Mouse (Mus musculus) spleen, postnatal 36 days (tissue): ENCODE measurements around the gene Atg2a.
A peak's percentile ranks its signal among the peaks of the same experiment; 100 is the strongest.

Experiments used
- DNase-seq, 2 experiments: peaks; one replicate each; pipeline ENCODE4 v3.0.0; 2022; ENCODE audit warnings: low spot score in 2 of 2, mixed read lengths in 1 of 2

Atg2a gene

GRCm38 (mm10) chr19:6241274-6242107 is at the start of gene Atg2a:
Gene Atg2a (plus strand): TSS chr19:6241668.
- peak; percentile 99 to 100 for DNase-seq

- no peak for DNase-seq
Observed at GRCm38 (mm10) chr19:6204265-6204664, 37.2 kb upstream of the Atg2a start.

- no peak for DNase-seq
Observed at GRCm38 (mm10) chr19:6206716-6207115, 34.8 kb upstream of the Atg2a start.

GRCm38 (mm10) chr19:6216046-6216705 is 25.3 kb upstream of the Atg2a start:
- DNase-seq = no peak

- no peak for DNase-seq
Observed at GRCm38 (mm10) chr19:6218606-6219005, 22.9 kb upstream of the Atg2a start.

GRCm38 (mm10) chr19:6226135-6226534 is 15.3 kb upstream of the Atg2a start, which contains the start of gene Gpha2:
Gene Gpha2 (plus strand): TSS chr19:6226380.
- no peak for DNase-seq

GRCm38 (mm10) chr19:6226763-6227162 is 14.7 kb upstream of the Atg2a start:
- no peak for DNase-seq

GRCm38 (mm10) chr19:6227864-6228263 is 13.6 kb upstream of the Atg2a start:
- no peak for DNase-seq

GRCm38 (mm10) chr19:6230411-6230810 is 11.1 kb upstream of the Atg2a start:
- DNase-seq = no peak

- DNase-seq = no peak
Observed at GRCm38 (mm10) chr19:6231036-6231435, 10.4 kb upstream of the Atg2a start.

GRCm38 (mm10) chr19:6233647-6234046 is 7.8 kb upstream of the Atg2a start:
- DNase-seq = no peak

- DNase-seq = peak; percentile 68 to 78
Observed at GRCm38 (mm10) chr19:6234337-6235083, 7.0 kb upstream of the Atg2a start.

GRCm38 (mm10) chr19:6235084-6236052 is 6.1 kb upstream of the Atg2a start, which contains the start of gene Ppp2r5b:
Gene Ppp2r5b (minus strand): TSS chr19:6235872.
- DNase-seq = peak; percentile 96 to 97

- DNase-seq = peak; percentile 90 to 92
Observed at GRCm38 (mm10) chr19:6236053-6236441, 5.4 kb upstream of the Atg2a start.

- no peak for DNase-seq
Observed at GRCm38 (mm10) chr19:6236842-6237241, 4.6 kb upstream of the Atg2a start.

- DNase-seq = no peak
Observed at GRCm38 (mm10) chr19:6238740-6239139, 2.7 kb upstream of the Atg2a start.

GRCm38 (mm10) chr19:6240136-6240535 is 1.3 kb upstream of the Atg2a start:
- peak in 1 of 2 experiments; percentile 48 for DNase-seq

- no peak for DNase-seq
Observed at GRCm38 (mm10) chr19:6240725-6241124, 743 bp upstream of the Atg2a start.

GRCm38 (mm10) chr19:6242281-6242680 is 813 bp downstream of the Atg2a start:
- DNase-seq = peak; percentile 68 to 78

GRCm38 (mm10) chr19:6243226-6243625 is 1.8 kb downstream of the Atg2a start:
- DNase-seq = no peak

- DNase-seq = no peak
Observed at GRCm38 (mm10) chr19:6245806-6246205, 4.3 kb downstream of the Atg2a start.
